23 mouse cellular contexts compared by ENCODE assay signal in genomic region chr13:93137098-93137497, GRCm38 (mm10). TPM values are rescaled to one million over a fixed set of nuclear protein-coding genes. Genes with fewer than 3 reads are reported as not detected.
DNase-seq lines count a peak whose midpoint lies in the region; ATAC-seq lines count a peak whose summit lies in the region.
"Had no signal": no experiment of that assay in that cellular context is flagged by ENCODE, and none has a peak within 500 bp of the region (broad histone marks: within the 10 kb centered on the region; RNA-seq: fewer than 3 reads in every experiment).

No protein-coding gene starts in this region.

- H3K27me3 ChIP-seq in heart, embryonic 15.5 days: no peaks in the 10 kb centered on the region
- H3K27me3 ChIP-seq: CH12.LX; embryonic facial prominence, embryonic 12.5 days; forebrain, embryonic 13.5 days; hindbrain, embryonic 13.5 days; limb, embryonic 15.5 days; liver, embryonic 15.5 days had no signal

- peak overlapping the region; percentile 84; the same call in 1 of the 2 replicates for H3K27ac ChIP-seq in heart, embryonic 15.5 days
- H3K27ac ChIP-seq: embryonic facial prominence, embryonic 12.5 days; forebrain, embryonic 13.5 days; hindbrain, embryonic 13.5 days; limb, embryonic 15.5 days; liver, embryonic 15.5 days; macrophage; midbrain, embryonic 10.5 days had no signal

- H3K9ac ChIP-seq in heart, embryonic 15.5 days: no peak overlapping the region
- H3K9ac ChIP-seq: embryonic facial prominence, embryonic 12.5 days; forebrain, embryonic 13.5 days; hindbrain, embryonic 13.5 days; limb, embryonic 15.5 days; liver, embryonic 15.5 days had no signal

- no peaks in the 10 kb centered on the region for H3K9me3 ChIP-seq in heart, embryonic 15.5 days (replicated peaks)
- H3K9me3 ChIP-seq: embryonic facial prominence, embryonic 12.5 days; forebrain, embryonic 13.5 days; hindbrain, embryonic 13.5 days; limb, embryonic 15.5 days; liver, embryonic 15.5 days; midbrain, embryonic 10.5 days had no signal

- no peak overlapping the region for H3K4me3 ChIP-seq in heart, embryonic 15.5 days
- H3K4me3 ChIP-seq: embryonic facial prominence, embryonic 12.5 days; erythroblast, embryonic 14.5 days; forebrain, embryonic 13.5 days; hindbrain, embryonic 13.5 days; layer of hippocampus, adult 2 months; limb, embryonic 15.5 days; liver, embryonic 15.5 days; midbrain, embryonic 10.5 days had no signal

- no peak overlapping the region for H3K4me2 ChIP-seq in heart, embryonic 15.5 days
- H3K4me2 ChIP-seq: embryonic facial prominence, embryonic 12.5 days; forebrain, embryonic 13.5 days; hindbrain, embryonic 13.5 days; limb, embryonic 15.5 days; liver, embryonic 15.5 days had no signal

- H3K4me1 ChIP-seq in heart, embryonic 15.5 days (replicated peaks): peaks cover 29% of the 10 kb centered on the region
- H3K4me1 ChIP-seq: embryonic facial prominence, embryonic 12.5 days; forebrain, embryonic 13.5 days; hindbrain, embryonic 13.5 days; liver, embryonic 15.5 days; midbrain, embryonic 10.5 days had no signal

- peak; percentile 66 for DNase-seq in gastrocnemius, postnatal 25 days
- no peak for DNase-seq in gastrocnemius, postnatal 4 days (ENCODE audit: low spot score in 2 of 2)
- no peak for DNase-seq in heart, adult 8-10 months (ENCODE audit: low spot score)
- DNase-seq in cerebellum, postnatal 10 days: peak; percentile 65 to 75
- DNase-seq in retina, embryonic 14.5 days (ENCODE audit: low spot score): no peak
- DNase-seq in spleen, adult 18-20 months: no peak
- DNase-seq: adrenal gland, postnatal 14 days; kidney, adult 2 months; kidney, postnatal 10 days; right cerebral cortex, postnatal 4 days; thymus, postnatal 25 days had no signal

- ATAC-seq in heart, embryonic 15.5 days (replicated peaks; ENCODE audit: insufficient number of reproducible peaks, insufficient read depth, low FRiP score, low read depth): no peak
- ATAC-seq: forebrain, embryonic 13.5 days; inflammation-experienced regulatory T-cells, adult 6 months had no signal

- 82% methylated on average over 7 of the region's 7 CpGs for WGBS in heart, embryonic 15.5 days

- no peaks in the 10 kb centered on the region for H3K36me3 ChIP-seq in heart, embryonic 15.5 days
- H3K36me3 ChIP-seq: embryonic facial prominence, embryonic 12.5 days; hindbrain, embryonic 13.5 days; limb, embryonic 15.5 days; liver, embryonic 15.5 days; midbrain, embryonic 10.5 days had no signal

RNA-seq across cellular contexts. Expression of gene Cmya5, which starts 7.4 kb away (rescaled TPM):
- 100 to 1,000 TPM; 758 to 970 TPM for total RNA-seq in gastrocnemius, postnatal 25 days (2021)
- total RNA-seq in gastrocnemius, postnatal 4 days (2021): 100 to 1,000 TPM; 272 to 277 TPM
- 5.6 and 5.7 TPM in 2 replicates for polyA plus RNA-seq in heart, embryonic 15.5 days (2015; fragmentation: Nextera tagmentation; extraction: Ambion mirVana)
- total RNA-seq in heart, adult 8-10 months (2022): 100 to 1,000 TPM; 378 to 419 (median 409) TPM
- polyA plus RNA-seq: erythroblast, embryonic 14.5 days had no signal

RNA-seq across cellular contexts. Expression of gene Tent2, which starts 55.1 kb away (rescaled TPM):
- total RNA-seq in gastrocnemius, postnatal 25 days (2021): 10 to 100 TPM; 10.3 to 10.5 TPM
- 10 to 100 TPM; 36.8 to 41.7 TPM for total RNA-seq in gastrocnemius, postnatal 4 days (2021)
- polyA plus RNA-seq in heart, embryonic 15.5 days (2015; fragmentation: Nextera tagmentation; extraction: Ambion mirVana): 32.2 and 39.0 TPM in 2 replicates
- total RNA-seq in heart, adult 8-10 months (2022): 10 to 100 TPM; 10.7 to 14.7 (median 12.1) TPM

Comparison
In these comparisons a context has a peak if more than half of its experiments do, and no peak if none do; other contexts are left out.
1. DNase-seq: peak in gastrocnemius, postnatal 25 days (single experiment) and cerebellum, postnatal 10 days (2 of 2); none in gastrocnemius, postnatal 4 days (0 of 2), heart, adult 8-10 months (single experiment), retina, embryonic 14.5 days (single experiment) and spleen, adult 18-20 months (0 of 2).